Mouse (Mus musculus) midbrain, embryonic 16.5 days (tissue): ENCODE results near the gene Fer. TPM values are rescaled to one million over a fixed set of nuclear protein-coding genes. Genes with fewer than 3 reads are reported as not detected.

Experiments used
- ATAC-seq: fragments of 200-750 bp; cut with Nextera tagmentation; 2 replicates; pipeline ENCODE4 v1.8.0; 2017; ENCODE audit warnings: moderate TSS enrichment
- H3K27ac ChIP-seq: fragments of 300-500 bp; sonication (generic); 2 replicates; pipeline ENCODE4 v1.5.1; 2014; ENCODE audit warnings: mild to moderate bottlenecking, low read length, mixed read lengths
- H3K27me3 ChIP-seq: fragments of 300-500 bp; sonication (generic); 2 replicates; pipeline ENCODE4 v1.6.1; 2014; ENCODE audit warnings: low read depth, low read length, mixed read lengths; ENCODE audit not compliant: control insufficient read depth, insufficient read depth
- H3K36me3 ChIP-seq: fragments of 300-500 bp; sonication (generic); 2 replicates; pipeline ENCODE4 v1.6.1; 2014; ENCODE audit warnings: mild to moderate bottlenecking, low read length, moderate library complexity, mixed read lengths; ENCODE audit not compliant: control insufficient read depth, insufficient read depth
- H3K4me1 ChIP-seq: fragments of 300-500 bp; sonication (generic); 2 replicates; pipeline ENCODE4 v1.6.1; 2014; ENCODE audit warnings: mild to moderate bottlenecking, low read length, mixed read lengths; ENCODE audit not compliant: control insufficient read depth, insufficient read depth
- H3K4me2 ChIP-seq: fragments of 300-500 bp; sonication (generic); 2 replicates; pipeline ENCODE4 v1.6.1; 2014; ENCODE audit warnings: mild to moderate bottlenecking, low read length, mixed read lengths
- H3K4me3 ChIP-seq: fragments of 300-500 bp; sonication (generic); 2 replicates; pipeline ENCODE4 v1.5.1; 2014; ENCODE audit warnings: low read depth, mild to moderate bottlenecking, low read length, moderate library complexity, mixed read lengths
- H3K9ac ChIP-seq: fragments of 300-500 bp; sonication (generic); 2 replicates; pipeline ENCODE4 v1.6.1; 2014; ENCODE audit warnings: low read depth, low read length, mixed read lengths
- H3K9me3 ChIP-seq: fragments of 300-500 bp; sonication (generic); replicated peaks from 2 replicates; pipeline ENCODE4 v1.6.1; 2014; ENCODE audit warnings: mild to moderate bottlenecking, low read length, mixed read lengths; ENCODE audit not compliant: control insufficient read depth, poor library complexity, severe bottlenecking
- WGBS: fragments of 180-500 bp; shearing (Covaris S2); extraction: QIAGEN DNeasy Blood & Tissue Kit; methylation state at CpG from one replicate; pipeline ENCODE4 v1.1.7; 2014; 5-methylcytosine and 5-hydroxymethylcytosine counted together
- polyA plus RNA-seq: library from polyadenylated mRNA; unstranded; fragments of >200 nt; fragmentation: Nextera tagmentation; extraction: Ambion mirVana; gene quantifications from 2 replicates; pipeline ENCODE4 v1.2.1, GENCODE M21; 2015

Gene Fer
- polyA plus RNA-seq, 1 experiment from 2014 or later: 33.2 TPM

DNA sequence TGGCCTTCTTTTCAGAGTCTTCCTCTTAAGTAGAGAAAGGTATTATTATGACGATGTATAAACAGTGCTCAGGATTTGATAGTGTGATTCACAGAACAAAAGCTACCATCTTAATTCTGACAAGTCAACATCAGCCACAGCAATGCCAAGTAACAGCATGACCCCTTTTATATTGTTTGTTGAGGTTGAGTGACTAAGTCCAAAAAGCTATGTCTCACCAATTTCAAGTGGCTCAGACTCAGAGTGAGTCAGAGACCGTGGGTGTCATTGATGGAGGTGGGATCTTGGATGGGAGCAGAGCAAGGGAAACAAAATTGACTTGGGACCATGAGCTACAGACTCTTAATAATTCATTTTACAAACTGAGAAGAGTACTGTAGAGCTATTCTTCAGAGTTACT, 230.9 kb downstream of the Fer start:
- Histone ChIP-seq H3K27me3 (no peaks in the 10 kb centered on the region), H3K27ac (no peak overlapping the region), H3K9me3 (no peaks in the 10 kb centered on the region), H3K4me3 (no peak overlapping the region), H3K4me2 (no peak overlapping the region), H3K9ac (no peak overlapping the region), H3K36me3 (no peaks in the 10 kb centered on the region), H3K4me1 (peaks cover 12% of the 10 kb centered on the region)
- 84% methylated on average over 2 of the region's 2 CpGs for WGBS
- ATAC-seq: no peak

DNA sequence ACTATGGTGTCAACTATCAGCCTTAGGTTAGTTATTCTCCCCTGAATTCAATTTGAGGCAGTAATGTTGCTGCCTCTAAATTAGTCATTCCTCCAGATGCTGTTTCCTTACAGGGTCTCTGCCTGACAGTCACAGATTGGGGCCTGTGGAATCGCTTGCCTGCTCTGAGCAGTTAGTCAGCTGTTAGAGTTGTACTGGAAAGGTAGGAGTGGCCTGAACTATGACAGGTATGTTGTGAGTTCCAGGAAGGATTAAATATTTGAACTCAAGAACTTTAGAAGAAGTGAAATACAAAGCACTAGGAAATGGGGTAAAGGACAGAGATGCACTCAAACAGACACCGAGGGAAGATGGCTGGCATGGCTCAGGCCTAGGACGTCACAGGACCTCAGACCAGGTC, 233.9 kb downstream of the Fer start:
- H3K4me1 ChIP-seq: peaks cover 13% of the 10 kb centered on the region
- 93% methylated on average over 3 of the region's 3 CpGs for whole genome bisulfite sequencing
- H3K36me3 ChIP-seq: no peaks in the 10 kb centered on the region
- no peak for ATAC-seq
- no peak overlapping the region for H3K4me3 ChIP-seq
- no peaks in the 10 kb centered on the region for H3K27me3 ChIP-seq
- H3K9ac ChIP-seq: no peak overlapping the region
- no peaks in the 10 kb centered on the region for H3K9me3 ChIP-seq
- H3K27ac ChIP-seq: peak overlapping the region; percentile 44
- no peak overlapping the region for H3K4me2 ChIP-seq

DNA sequence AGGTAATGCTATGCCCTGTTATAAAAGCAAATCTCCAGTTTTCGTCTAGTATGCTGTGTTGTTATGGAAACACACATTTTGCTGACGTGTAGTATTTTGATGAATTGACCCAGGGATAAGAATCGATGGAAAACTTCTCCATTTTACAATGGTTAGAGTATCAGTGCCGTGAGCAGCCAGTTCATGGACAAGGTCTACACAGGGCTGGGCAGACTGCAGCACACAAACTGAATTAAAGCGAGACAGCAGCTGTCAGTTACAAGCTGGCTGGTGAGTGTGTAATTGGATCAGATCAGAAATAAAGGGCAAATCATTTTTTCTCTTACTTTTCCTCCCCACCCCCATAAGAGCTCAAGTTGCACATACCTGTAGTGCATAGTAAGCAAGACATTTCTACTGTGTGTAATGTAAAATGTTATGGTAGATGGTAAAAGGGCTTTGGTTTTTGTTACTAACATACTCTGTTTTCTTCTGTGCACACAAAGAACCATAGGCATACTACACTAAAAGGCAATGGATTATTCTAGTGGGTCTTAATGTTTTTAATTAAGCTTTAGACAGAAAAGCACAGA, 235.0 kb downstream of the Fer start:
- peak; percentile 81 for ATAC-seq
- peaks cover 13% of the 10 kb centered on the region for H3K4me1 ChIP-seq
- WGBS: 21% methylated on average over 5 of the region's 5 CpGs
- H3K9me3 ChIP-seq: no peaks in the 10 kb centered on the region
- H3K4me3 ChIP-seq: no peak overlapping the region
- H3K4me2 ChIP-seq: no peak overlapping the region
- peak overlapping the region; percentile 66 for H3K27ac ChIP-seq
- H3K9ac ChIP-seq: no peak overlapping the region
- H3K36me3 ChIP-seq: no peaks in the 10 kb centered on the region
- H3K27me3 ChIP-seq: no peaks in the 10 kb centered on the region

DNA sequence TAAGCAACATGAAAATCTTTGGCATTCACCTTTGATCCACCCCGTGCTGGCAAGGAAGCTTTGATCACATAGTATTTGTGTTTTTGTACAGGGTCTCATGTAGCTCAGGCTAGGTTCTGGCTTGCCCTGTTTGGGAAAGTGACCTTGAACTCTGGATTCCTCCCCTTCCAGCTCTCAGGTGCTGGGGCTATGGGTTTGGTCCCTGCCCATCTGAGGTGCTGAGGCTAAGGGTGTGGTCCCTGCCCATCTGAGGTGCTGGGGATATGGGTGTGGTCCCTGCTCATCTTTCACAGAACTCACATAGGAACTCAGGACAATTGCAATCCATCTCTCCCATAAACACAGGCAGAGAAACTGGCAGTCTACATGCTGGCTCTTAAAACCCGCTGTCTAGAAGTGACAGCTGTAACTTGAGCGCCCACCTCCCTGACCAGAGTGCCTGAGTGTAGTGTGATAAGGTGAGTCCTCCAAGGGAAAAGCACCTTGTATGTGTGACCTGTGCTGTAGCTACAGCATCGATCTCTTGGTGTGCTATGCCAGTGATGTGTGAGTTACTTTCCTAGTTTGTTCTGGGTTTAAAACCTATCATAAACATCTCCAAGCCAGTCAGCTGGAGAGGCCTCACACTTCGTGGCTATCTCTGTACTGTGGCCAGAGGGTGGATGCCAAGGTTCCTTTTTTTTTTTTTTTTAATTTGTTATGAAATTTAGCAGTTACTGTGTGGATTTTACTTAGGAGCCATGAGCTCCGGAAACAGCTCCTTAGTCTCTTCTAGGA, 236.7 kb downstream of the Fer start:
- Histone ChIP-seq H3K4me2 (no peak overlapping the region), H3K27me3 (no peaks in the 10 kb centered on the region), H3K9me3 (no peaks in the 10 kb centered on the region), H3K36me3 (no peaks in the 10 kb centered on the region), H3K9ac (no peak overlapping the region), H3K4me1 (peaks cover 13% of the 10 kb centered on the region), H3K27ac (no peak overlapping the region), H3K4me3 (no peak overlapping the region)
- ATAC-seq: no peak
- WGBS: 84% methylated on average over 6 of the region's 6 CpGs

DNA sequence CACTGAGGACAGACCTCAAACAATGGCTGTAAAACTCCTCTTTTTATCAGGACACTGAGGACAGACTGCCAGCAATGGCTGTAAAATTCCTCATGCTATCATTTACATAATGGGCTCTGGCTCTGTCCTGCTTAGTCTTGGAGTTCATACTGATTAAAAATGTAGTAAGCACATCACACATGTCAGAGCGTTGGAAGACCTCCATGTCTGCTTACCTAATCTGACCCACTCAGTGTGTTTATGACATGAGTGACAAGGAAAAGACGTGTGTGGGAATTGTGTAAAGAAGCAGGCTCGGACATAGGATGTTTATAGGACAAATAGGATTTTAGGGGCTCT, 237.3 kb downstream of the Fer start:
- Histone ChIP-seq H3K4me3 (no peak overlapping the region), H3K9me3 (no peaks in the 10 kb centered on the region), H3K27ac (no peak overlapping the region), H3K4me2 (no peak overlapping the region), H3K9ac (no peak overlapping the region), H3K27me3 (no peaks in the 10 kb centered on the region), H3K36me3 (no peaks in the 10 kb centered on the region), H3K4me1 (peaks cover 13% of the 10 kb centered on the region)
- 54% methylated on average over 3 of the region's 3 CpGs for WGBS
- no peak for ATAC-seq

DNA sequence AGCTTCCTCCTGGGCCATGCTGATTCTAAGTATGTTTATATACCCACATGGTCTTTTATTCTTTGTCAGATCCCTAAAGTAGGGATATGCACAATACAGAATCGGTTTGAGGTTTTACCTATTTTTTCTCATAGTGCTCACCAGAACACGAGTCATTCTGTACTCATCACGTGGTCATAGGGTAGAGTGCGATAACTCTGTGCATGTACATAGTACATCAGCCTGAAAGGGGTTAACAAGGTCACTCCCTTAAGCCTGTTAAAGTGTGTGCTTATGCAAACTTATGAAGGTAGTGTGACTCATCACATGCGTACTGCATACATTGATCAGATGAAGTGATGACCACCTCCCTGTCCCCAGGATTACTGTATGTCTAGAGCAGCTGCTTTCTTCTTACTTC, 245.9 kb downstream of the Fer start:
- Histone ChIP-seq H3K4me1 (peaks cover 6% of the 10 kb centered on the region), H3K36me3 (no peaks in the 10 kb centered on the region), H3K27ac (no peak overlapping the region), H3K27me3 (no peaks in the 10 kb centered on the region), H3K4me2 (no peak overlapping the region), H3K4me3 (no peak overlapping the region), H3K9ac (no peak overlapping the region), H3K9me3 (no peaks in the 10 kb centered on the region)
- ATAC-seq: no peak
- WGBS: 94% methylated on average over 5 of the region's 5 CpGs

DNA sequence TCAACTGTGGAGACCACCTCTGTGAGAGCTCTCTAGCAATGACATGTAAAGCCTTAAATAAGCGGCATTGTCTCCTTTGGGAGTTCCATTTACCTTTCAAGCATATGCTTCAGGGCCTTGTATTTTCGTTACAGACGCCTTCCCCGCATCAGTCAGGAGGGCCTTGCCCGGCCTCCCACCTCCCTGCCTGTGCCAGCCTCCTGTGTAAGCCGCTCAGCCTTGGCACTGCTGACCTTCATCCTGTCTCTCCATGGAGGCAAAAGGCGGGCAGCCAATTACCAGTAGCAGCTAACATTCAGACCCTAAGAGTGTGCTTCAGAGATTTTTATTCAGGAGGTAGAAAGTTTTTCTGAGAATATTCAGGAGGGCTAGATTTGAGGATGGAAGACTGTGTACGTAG, 247.0 kb downstream of the Fer start:
- Histone ChIP-seq H3K9ac (no peak overlapping the region), H3K27me3 (no peaks in the 10 kb centered on the region), H3K4me2 (no peak overlapping the region), H3K9me3 (no peaks in the 10 kb centered on the region), H3K4me1 (peaks cover 6% of the 10 kb centered on the region), H3K36me3 (no peaks in the 10 kb centered on the region), H3K27ac (peak overlapping the region; percentile 52), H3K4me3 (no peak overlapping the region)
- WGBS: 49% methylated on average over 8 of the region's 8 CpGs
- no peak for ATAC-seq

DNA sequence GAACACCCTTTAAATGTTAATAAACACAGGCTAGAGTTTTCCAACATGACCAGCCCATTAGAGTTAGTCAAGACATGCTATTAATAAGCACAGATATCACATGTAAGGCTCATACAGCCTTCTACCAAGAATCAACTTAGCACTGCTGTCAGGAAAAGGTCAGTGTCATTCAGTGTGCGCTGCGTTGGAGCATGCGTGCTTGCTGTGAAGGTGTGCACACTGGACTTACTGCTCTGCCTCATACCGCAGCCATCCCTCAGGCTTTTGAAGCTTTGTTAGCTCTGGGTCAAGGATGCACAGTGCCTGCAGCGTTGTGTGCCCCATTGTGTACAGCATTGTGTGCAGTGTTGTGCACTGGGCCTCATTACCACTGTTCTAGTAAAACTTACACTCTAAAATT, 250.8 kb downstream of the Fer start:
- peaks cover 6% of the 10 kb centered on the region for H3K4me1 ChIP-seq
- H3K9ac ChIP-seq: no peak overlapping the region
- no peak overlapping the region for H3K27ac ChIP-seq
- H3K4me3 ChIP-seq: no peak overlapping the region
- no peaks in the 10 kb centered on the region for H3K27me3 ChIP-seq
- H3K9me3 ChIP-seq: no peaks in the 10 kb centered on the region
- no peak for ATAC-seq
- no peak overlapping the region for H3K4me2 ChIP-seq
- H3K36me3 ChIP-seq: no peaks in the 10 kb centered on the region
- WGBS: 84% methylated on average over 5 of the region's 5 CpGs

DNA sequence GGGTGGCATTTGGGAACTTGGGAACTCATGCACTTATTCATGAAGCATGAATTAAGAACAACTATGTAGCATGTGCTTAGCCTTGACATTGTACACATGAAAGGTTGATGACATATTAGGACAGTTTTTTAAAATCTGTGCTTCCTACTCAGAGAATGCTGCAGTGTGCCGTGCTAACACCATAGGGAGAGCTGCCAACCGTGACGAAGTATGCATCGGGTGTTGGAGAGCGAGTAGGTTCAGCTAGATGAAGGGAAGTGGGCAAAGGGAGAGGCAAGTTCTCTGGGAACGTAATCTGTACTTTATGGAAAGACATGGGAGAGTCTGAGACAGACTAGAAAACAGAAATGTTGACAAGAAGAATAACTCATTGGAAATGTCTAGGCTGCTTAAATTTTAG, 253.9 kb downstream of the Fer start:
- WGBS: 63% methylated on average over 6 of the region's 6 CpGs
- no peak overlapping the region for H3K9ac ChIP-seq
- no peak overlapping the region for H3K4me2 ChIP-seq
- H3K27ac ChIP-seq: no peak overlapping the region
- no peaks in the 10 kb centered on the region for H3K9me3 ChIP-seq
- ATAC-seq: no peak
- no peak overlapping the region for H3K4me3 ChIP-seq
- H3K27me3 ChIP-seq: no peaks in the 10 kb centered on the region
- H3K4me1 ChIP-seq: no peaks in the 10 kb centered on the region
- H3K36me3 ChIP-seq: no peaks in the 10 kb centered on the region
